Mouse (Mus musculus) cortical plate, adult 2 months (tissue): ENCODE measurements around the gene Cga. TPM values are rescaled to one million over a fixed set of nuclear protein-coding genes. Genes with fewer than 3 reads are reported as not detected.

Experiments used
- H3K27ac ChIP-seq: fragments of 200-500 bp; 2 replicates; pipeline ENCODE4 v1.5.1; 2012; ENCODE audit warnings: low read length, control low read depth, inconsistent platforms; ENCODE audit not compliant: insufficient read depth
- H3K4me1 ChIP-seq: fragments of 200-500 bp; 2 replicates; pipeline ENCODE4 v1.6.1; 2011; ENCODE audit warnings: low read length; ENCODE audit not compliant: control insufficient read depth, insufficient read depth
- H3K4me3 ChIP-seq: fragments of 200-500 bp; 2 replicates; pipeline ENCODE4 v1.5.1; 2011; ENCODE audit warnings: mild to moderate bottlenecking, low read length, control low read depth; ENCODE audit not compliant: insufficient read depth
- CTCF ChIP-seq: fragments of 200-500 bp; IDR thresholded peaks from 2 replicates; pipeline ENCODE4 v1.5.1; 2011; ENCODE audit warnings: mild to moderate bottlenecking, control low read depth, low read length; ENCODE audit not compliant: insufficient read depth; ENCODE audit errors: extremely low read depth
- POLR2A ChIP-seq: fragments of 200-500 bp; IDR thresholded peaks from 2 replicates; pipeline ENCODE4 v1.6.1; 2011; ENCODE audit warnings: mild to moderate bottlenecking, low read length, control low read depth; ENCODE audit not compliant: insufficient read depth; ENCODE audit errors: extremely low read depth
- polyA plus RNA-seq: library from polyadenylated mRNA; depleted of rRNA; stranded (reverse); fragments of >200 nt; gene quantifications from 2 replicates; pipeline ENCODE4 v1.2.3, GENCODE M21; 2012; rRNA removed

Cga gene
- polyA plus RNA-seq, result not detected in 2 replicates

- TF ChIP-seq POLR2A (no peak), CTCF (no peak)
- no peaks in the 10 kb centered on the region for H3K4me1 ChIP-seq
- no peak within 1 kb of the TSS for H3K4me3 ChIP-seq
- H3K27ac ChIP-seq, result no peak within 1 kb of the TSS
These were observed at the start of gene Cga for GRCm38 (mm10) chr4:34893479-34893878. Gene Cga (plus strand): TSS chr4:34893779.

GRCm38 (mm10) chr4:34843839-34844238 is 49.7 kb upstream of the Cga start:
- Histone ChIP-seq H3K27ac (no peak overlapping the region), H3K4me3 (no peak overlapping the region), H3K4me1 (no peaks in the 10 kb centered on the region)
- no peak for TF ChIP-seq POLR2A
- no peak for TF ChIP-seq CTCF

- Histone ChIP-seq H3K4me1 (no peaks in the 10 kb centered on the region), H3K4me3 (no peak overlapping the region), H3K27ac (no peak overlapping the region)
- no peak for TF ChIP-seq POLR2A
- TF ChIP-seq CTCF, result no peak
These were observed 45.8 kb upstream of the Cga start for GRCm38 (mm10) chr4:34847679-34848309.

GRCm38 (mm10) chr4:34850156-34850555 is 43.4 kb upstream of the Cga start:
- Histone ChIP-seq H3K4me3 (no peak overlapping the region), H3K27ac (no peak overlapping the region), H3K4me1 (no peaks in the 10 kb centered on the region)
- TF ChIP-seq POLR2A (no peak), CTCF (no peak)

GRCm38 (mm10) chr4:34852051-34852450 is 41.5 kb upstream of the Cga start:
- Histone ChIP-seq H3K4me3 (no peak overlapping the region), H3K27ac (no peak overlapping the region), H3K4me1 (no peaks in the 10 kb centered on the region)
- TF ChIP-seq POLR2A (no peak), CTCF (no peak)

- Histone ChIP-seq H3K4me1 (peaks cover 4% of the 10 kb centered on the region), H3K27ac (no peak overlapping the region), H3K4me3 (no peak overlapping the region)
- no peak for TF ChIP-seq CTCF
- no peak for TF ChIP-seq POLR2A
These were observed 37.6 kb upstream of the Cga start for GRCm38 (mm10) chr4:34855966-34856365.

GRCm38 (mm10) chr4:34858903-34859302 is 34.7 kb upstream of the Cga start:
- Histone ChIP-seq H3K27ac (no peak overlapping the region), H3K4me3 (no peak overlapping the region), H3K4me1 (peaks cover 4% of the 10 kb centered on the region)
- TF ChIP-seq POLR2A, result no peak

GRCm38 (mm10) chr4:34859416-34859815 is 34.2 kb upstream of the Cga start:
- TF ChIP-seq POLR2A, result no peak
- TF ChIP-seq CTCF, result no peak
- Histone ChIP-seq H3K4me3 (no peak overlapping the region), H3K4me1 (peaks cover 4% of the 10 kb centered on the region), H3K27ac (no peak overlapping the region)

GRCm38 (mm10) chr4:34861438-34861837 is 32.1 kb upstream of the Cga start:
- no peak overlapping the region for H3K27ac ChIP-seq
- TF ChIP-seq POLR2A (no peak), CTCF (no peak)
- peaks cover 4% of the 10 kb centered on the region for H3K4me1 ChIP-seq
- H3K4me3 ChIP-seq, result no peak overlapping the region

- Histone ChIP-seq H3K4me3 (no peak overlapping the region), H3K27ac (no peak overlapping the region), H3K4me1 (peaks cover 1% of the 10 kb centered on the region)
- TF ChIP-seq POLR2A, result no peak
- TF ChIP-seq CTCF, result no peak
These were observed 23.8 kb upstream of the Cga start for GRCm38 (mm10) chr4:34869813-34870212.

GRCm38 (mm10) chr4:34872896-34873495 is 20.6 kb upstream of the Cga start:
- TF ChIP-seq CTCF (no peak), POLR2A (no peak)
- H3K4me3 ChIP-seq, result no peak overlapping the region
- no peak overlapping the region for H3K27ac ChIP-seq
- H3K4me1 ChIP-seq, result peaks cover 1% of the 10 kb centered on the region
